Mouse (Mus musculus) forebrain, embryonic 14.5 days (tissue): ENCODE data around the gene Eif2ak2. TPM values are rescaled to one million over a fixed set of nuclear protein-coding genes. Genes with fewer than 3 reads are reported as not detected.

ENCODE experiments used
- polyA plus RNA-seq: library from polyadenylated mRNA; unstranded; fragments of >200 nt; fragmentation: Nextera tagmentation; extraction: Ambion mirVana; gene quantifications from 2 replicates; pipeline ENCODE4 v1.2.1, GENCODE M21; 2014

Eif2ak2 gene
- polyA plus RNA-seq, 1 experiment from 2014 or later: 2.4 TPM

Other genes with a start within 250 kb of the Eif2ak2 start
- 4.5 and 5.8 TPM in 2 replicates for gene Strn, start 145.4 kb downstream of the Eif2ak2 start, polyA plus RNA-seq
- gene Heatr5b, start 47.2 kb downstream of the Eif2ak2 start, polyA plus RNA-seq: 13.9 and 18.2 TPM in 2 replicates
- gene Gpatch11, start 47.0 kb downstream of the Eif2ak2 start, polyA plus RNA-seq: 38.3 and 49.0 TPM in 2 replicates
- 0.15 and 0.20 TPM in 2 replicates for gene Sult6b1, start 24.4 kb upstream of the Eif2ak2 start, polyA plus RNA-seq
- gene Cebpzos, start 33.9 kb upstream of the Eif2ak2 start, polyA plus RNA-seq: 112 and 121 TPM in 2 replicates
- gene Cebpz, start 54.5 kb upstream of the Eif2ak2 start, polyA plus RNA-seq: 52.3 and 60.0 TPM in 2 replicates
- gene Ndufaf7, start 54.6 kb upstream of the Eif2ak2 start, polyA plus RNA-seq: 57.9 and 63.7 TPM in 2 replicates
- 28.6 and 29.2 TPM in 2 replicates for gene Prkd3, start 138.2 kb upstream of the Eif2ak2 start, polyA plus RNA-seq
- gene Qpct, start 169.3 kb upstream of the Eif2ak2 start, polyA plus RNA-seq: 13.4 and 13.9 TPM in 2 replicates